Mouse (Mus musculus) bone marrow, adult 2 months (tissue): ENCODE results near the gene Abca1.

Experiments used
- CTCF ChIP-seq: fragments of 200-500 bp; IDR thresholded peaks from 2 replicates; pipeline ENCODE4 v1.5.1; 2011; ENCODE audit warnings: low read length, control low read depth; ENCODE audit not compliant: control insufficient read depth, insufficient read depth
- POLR2A ChIP-seq: fragments of 200-500 bp; IDR thresholded peaks from 2 replicates; pipeline ENCODE4 v1.6.1; 2011; ENCODE audit warnings: low read depth, mild to moderate bottlenecking, control low read depth, low read length, borderline replicate concordance; ENCODE audit not compliant: control insufficient read depth

DNA sequence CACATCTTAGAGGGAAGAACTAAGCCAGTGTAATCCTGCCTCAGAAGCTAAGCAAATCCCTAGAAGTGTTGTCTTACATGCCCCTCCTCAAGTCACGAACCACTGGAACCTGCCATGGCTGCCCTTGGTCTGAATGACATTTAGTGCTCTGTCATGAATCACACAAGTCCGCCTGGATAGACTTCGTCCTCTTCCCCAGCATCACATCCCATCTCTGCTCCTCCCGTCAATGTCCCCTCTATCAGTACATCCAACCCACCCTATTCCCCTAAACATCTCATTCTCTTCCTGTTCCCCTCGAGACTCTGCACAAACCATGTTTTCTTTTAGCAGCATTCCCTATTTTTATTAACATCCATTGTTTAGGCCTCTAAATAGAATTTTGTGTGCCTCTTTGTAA, 58.4 kb downstream of the Abca1 start:
- TF ChIP-seq POLR2A (no peak), CTCF (no peak)
